Mouse (Mus musculus): Measurements from ENCODE around the gene Gm8334.
"Not testable (repeated sequence)": the region's sequence is repeated elsewhere in the genome, so short reads cannot be mapped to it uniquely, and the experiment has no call there.

Gene Gm8334

DNA sequence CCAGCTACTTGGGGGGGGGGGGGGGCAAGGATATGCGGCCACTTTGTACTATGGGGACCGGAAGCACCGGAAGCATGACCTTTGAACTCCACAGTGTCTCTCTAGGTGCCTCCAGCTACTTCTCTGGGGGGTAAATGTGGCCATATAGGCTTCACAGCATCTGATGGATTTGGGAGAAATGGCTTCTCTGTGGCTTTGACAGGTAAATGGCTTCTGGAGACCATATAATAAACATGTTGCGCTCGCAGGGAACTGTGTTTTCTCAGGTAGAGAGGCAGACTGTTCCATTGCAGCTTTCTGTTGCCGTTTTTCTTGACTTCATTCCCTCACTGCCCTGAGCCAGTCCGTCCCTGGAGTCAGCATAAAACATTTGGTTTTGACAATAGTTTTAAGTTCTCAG lies at the start of gene Gm8334:
Gene Gm8334 (minus strand): TSS at position 101 of the 400 bp plus-strand sequence.
- not testable (repeated sequence) for DNase-seq (ENCODE audit: low read depth)

DNA sequence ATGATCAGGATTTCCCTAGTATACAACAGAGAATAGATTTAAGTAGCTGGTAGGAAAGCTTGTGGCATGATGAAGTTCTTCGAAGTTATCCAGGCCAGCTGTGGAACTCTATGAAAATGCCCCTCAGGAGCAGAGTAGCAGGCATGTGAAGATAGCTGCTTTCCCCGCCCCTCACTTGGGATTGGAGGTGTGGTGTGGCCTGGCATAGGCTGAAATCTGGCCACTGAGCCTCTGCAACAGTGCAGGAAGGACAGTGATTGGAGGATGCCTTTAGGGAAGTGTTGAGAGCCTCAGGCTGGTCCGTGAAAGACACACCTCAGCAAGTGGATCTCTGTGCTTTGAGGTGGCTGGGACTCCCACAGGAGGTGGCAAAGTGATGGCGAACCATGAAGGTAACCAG lies 48.3 kb upstream of the Gm8334 start, which contains the start of gene Gm15127:
Gene Gm15127 (plus strand): TSS at position 301 of the 400 bp plus-strand sequence.
- not testable (repeated sequence) for DNase-seq (ENCODE audit: low read depth)
